Comparison of ENCODE assay signal across 12 mouse cellular contexts in the genomic region with DNA sequence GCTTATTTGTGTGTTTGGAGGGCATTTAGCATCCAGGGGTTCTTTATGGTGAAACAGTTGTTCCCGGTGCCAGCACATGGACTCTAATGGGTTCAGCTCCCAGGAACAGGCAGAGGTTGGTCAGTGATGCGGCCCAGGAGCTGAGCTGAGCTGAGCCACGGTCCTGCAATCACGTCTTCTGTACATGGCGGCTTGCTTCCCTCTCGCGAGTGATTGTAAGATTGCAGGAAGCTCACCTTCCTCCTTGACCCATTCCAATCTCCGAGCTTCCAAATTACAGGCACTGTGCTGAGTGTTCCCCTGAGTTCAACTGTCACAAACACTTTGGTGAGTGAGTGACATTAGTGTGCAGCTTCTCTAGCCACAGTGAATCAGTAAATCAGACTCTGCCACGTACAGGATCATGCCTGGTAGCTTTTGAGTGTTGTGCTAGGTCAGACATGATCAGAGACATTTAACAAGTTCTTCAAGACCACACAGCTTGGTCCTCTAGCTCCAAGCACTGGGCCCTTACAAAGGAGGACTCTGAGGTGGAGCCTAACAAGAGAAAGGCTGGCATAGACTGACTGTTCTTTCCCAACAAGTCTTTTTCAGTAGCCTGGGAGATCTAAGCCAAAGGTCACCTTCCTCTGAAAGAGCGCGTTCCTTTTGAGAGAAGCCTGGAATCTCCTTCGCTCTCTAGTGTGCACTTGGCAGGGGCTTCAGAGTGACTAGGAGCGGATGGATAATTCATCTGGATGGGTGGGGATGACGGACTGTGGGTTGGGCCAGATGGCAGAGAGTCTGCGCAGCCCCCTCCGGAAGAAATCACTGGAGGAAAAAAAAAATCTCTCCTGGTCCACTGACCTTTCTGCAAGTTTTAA.
A peak's percentile ranks its signal among the peaks of the same experiment; 100 is the strongest.
DNase-seq lines count a peak whose midpoint lies in the region; ATAC-seq and TF ChIP-seq lines count a peak whose summit lies in the region.
"Had no signal": no experiment of that assay in that cellular context is flagged by ENCODE, and none has a peak within 500 bp of the region (broad histone marks: within the 10 kb centered on the region; RNA-seq: fewer than 3 reads in every experiment).

No protein-coding gene starts in this region.

- WGBS in heart, embryonic 11.5 days (ENCODE audit: insufficient replicate concordance): 21% methylated on average over 16 of the region's 16 CpGs
- 23% methylated on average over 16 of the region's 16 CpGs for WGBS in forebrain, embryonic 10.5 days
- 33% methylated on average over 16 of the region's 16 CpGs for WGBS in kidney, embryonic 15.5 days
- WGBS in midbrain, postnatal 0 days: 24% methylated on average over 16 of the region's 16 CpGs

- peak overlapping the region; percentile 32 for H3K4me2 ChIP-seq in heart, embryonic 11.5 days
- H3K4me2 ChIP-seq in kidney, embryonic 15.5 days: peak overlapping the region; percentile 36; the same call in 1 of the 2 replicates
- no peak overlapping the region for H3K4me2 ChIP-seq in midbrain, postnatal 0 days (ENCODE audit: low read depth, low read length, poor library complexity, severe bottlenecking)
- H3K4me2 ChIP-seq: embryonic facial prominence, embryonic 12.5 days; liver, embryonic 12.5 days; stomach, embryonic 15.5 days had no signal

- H3K9ac ChIP-seq in heart, embryonic 11.5 days (ENCODE audit: low read depth, low read length): no peak overlapping the region
- no peak overlapping the region for H3K9ac ChIP-seq in kidney, embryonic 15.5 days
- no peak overlapping the region for H3K9ac ChIP-seq in midbrain, postnatal 0 days (replicated peaks; ENCODE audit: low read length, poor library complexity, severe bottlenecking)
- H3K9ac ChIP-seq: embryonic facial prominence, embryonic 12.5 days; liver, embryonic 12.5 days; stomach, embryonic 15.5 days had no signal

- no peak for DNase-seq in heart, adult 11 months
- no peak for DNase-seq in forebrain, embryonic 10.5 days (ENCODE audit: extremely low spot score, low spot score)
- DNase-seq in midbrain, postnatal 0 days (ENCODE audit: low spot score): peak; percentile 71
- no peak for DNase-seq in cerebellum, adult 9-11 months
- no peak for DNase-seq in left cerebral cortex, postnatal 14 days (ENCODE audit: low spot score in 2 of 2)
- DNase-seq in frontal cortex, postnatal 36 days (ENCODE audit: low spot score in 2 of 2): no peak

- peaks cover 32% of the 10 kb centered on the region for H3K4me1 ChIP-seq in heart, embryonic 11.5 days (ENCODE audit: control insufficient read depth, insufficient read depth, low read length)
- peaks cover 53% of the 10 kb centered on the region for H3K4me1 ChIP-seq in forebrain, embryonic 10.5 days
- peaks cover 33% of the 10 kb centered on the region for H3K4me1 ChIP-seq in kidney, embryonic 15.5 days
- peaks cover 7% of the 10 kb centered on the region; the same call in 1 of the 2 replicates for H3K4me1 ChIP-seq in midbrain, postnatal 0 days (ENCODE audit: insufficient read depth, low read length)
- H3K4me1 ChIP-seq: liver, embryonic 12.5 days had no signal

- H3K36me3 ChIP-seq in heart, embryonic 11.5 days (ENCODE audit: control insufficient read depth, insufficient read depth, low read length): no peaks in the 10 kb centered on the region
- no peaks in the 10 kb centered on the region for H3K36me3 ChIP-seq in forebrain, embryonic 10.5 days (replicated peaks)
- no peaks in the 10 kb centered on the region for H3K36me3 ChIP-seq in kidney, embryonic 15.5 days
- H3K36me3 ChIP-seq in midbrain, postnatal 0 days (ENCODE audit: insufficient read depth, low read length): no peaks in the 10 kb centered on the region
- H3K36me3 ChIP-seq: embryonic facial prominence, embryonic 12.5 days; liver, embryonic 12.5 days; stomach, embryonic 15.5 days had no signal

- H3K9me3 ChIP-seq in heart, embryonic 11.5 days (replicated peaks; ENCODE audit: control insufficient read depth, low read length): no peaks in the 10 kb centered on the region
- no peaks in the 10 kb centered on the region for H3K9me3 ChIP-seq in forebrain, embryonic 10.5 days
- H3K9me3 ChIP-seq in kidney, embryonic 15.5 days (replicated peaks): no peaks in the 10 kb centered on the region
- H3K9me3 ChIP-seq in midbrain, postnatal 0 days (ENCODE audit: low read length): no peaks in the 10 kb centered on the region
- H3K9me3 ChIP-seq: embryonic facial prominence, embryonic 12.5 days; liver, embryonic 12.5 days; stomach, embryonic 15.5 days had no signal

- TF ChIP-seq CTCF in midbrain, postnatal 0 days (IDR thresholded peaks at IDR 0.05): peak; percentile 53

- intact Hi-C loops in left cerebral cortex, postnatal 14 days (cut with DNase I): no loop called here

- H3K27me3 ChIP-seq in heart, embryonic 11.5 days (ENCODE audit: control insufficient read depth, insufficient read depth, low read length): peaks cover 7% of the 10 kb centered on the region
- H3K27me3 ChIP-seq in forebrain, embryonic 10.5 days (ENCODE audit: poor library complexity, severe bottlenecking): peaks cover 48% of the 10 kb centered on the region
- 0 out of 2 replicates have a peak, but pooled peaks cover 9% of the 10 kb centered on the region for H3K27me3 ChIP-seq in kidney, embryonic 15.5 days
- H3K27me3 ChIP-seq in midbrain, postnatal 0 days (ENCODE audit: insufficient read depth, low read length): no peaks in the 10 kb centered on the region

- ATAC-seq in heart, embryonic 11.5 days (replicated peaks; ENCODE audit: insufficient number of reproducible peaks, low FRiP score, low TSS enrichment): no peak
- no peak for ATAC-seq in kidney, embryonic 15.5 days (replicated peaks; ENCODE audit: low FRiP score)
- no peak for ATAC-seq in midbrain, postnatal 0 days (ENCODE audit: low FRiP score)
- ATAC-seq: activated CD4-positive, CD25-positive, alpha-beta regulatory T cell, adult 4 months; liver, embryonic 12.5 days had no signal

- H3K27ac ChIP-seq in heart, embryonic 11.5 days (ENCODE audit: low read depth, low read length): no peak overlapping the region
- H3K27ac ChIP-seq in forebrain, embryonic 10.5 days: peak overlapping the region; percentile 57
- H3K27ac ChIP-seq in kidney, embryonic 15.5 days: 0 out of 2 replicates have a peak overlapping the region, but pooled peaks have one; percentile 45
- no peak overlapping the region for H3K27ac ChIP-seq in midbrain, postnatal 0 days (ENCODE audit: low read depth, low read length)
- H3K27ac ChIP-seq: embryonic facial prominence, embryonic 12.5 days; liver, embryonic 12.5 days; stomach, embryonic 15.5 days had no signal

- no peak overlapping the region for H3K4me3 ChIP-seq in heart, embryonic 11.5 days (ENCODE audit: low read depth, low read length)
- peak overlapping the region; percentile 32 for H3K4me3 ChIP-seq in forebrain, embryonic 10.5 days
- H3K4me3 ChIP-seq in kidney, embryonic 15.5 days (replicated peaks): no peak overlapping the region
- no peak overlapping the region for H3K4me3 ChIP-seq in midbrain, postnatal 0 days (ENCODE audit: low read depth, low read length)
- H3K4me3 ChIP-seq: embryonic facial prominence, embryonic 12.5 days; liver, embryonic 12.5 days; stomach, embryonic 15.5 days had no signal

Comparison
In these comparisons a context has a peak if more than half of its experiments do, and no peak if none do; other contexts are left out.
1. H3K27ac ChIP-seq: peak in forebrain, embryonic 10.5 days (single experiment) and kidney, embryonic 15.5 days (single experiment); none in heart, embryonic 11.5 days (single experiment) and midbrain, postnatal 0 days (single experiment).